Mouse (Mus musculus) frontal cortex, postnatal 14 days (tissue): ENCODE data around the gene Irgm2.
"Not testable (repeated sequence)": the region's sequence is repeated elsewhere in the genome, so short reads cannot be mapped to it uniquely, and the experiment has no call there.

ENCODE experiments used
- DNase-seq, 2 experiments: peaks; one replicate each; pipeline ENCODE4 v3.0.0; 2022; ENCODE audit warnings: low spot score in 2 of 2

Irgm2 gene

DNA sequence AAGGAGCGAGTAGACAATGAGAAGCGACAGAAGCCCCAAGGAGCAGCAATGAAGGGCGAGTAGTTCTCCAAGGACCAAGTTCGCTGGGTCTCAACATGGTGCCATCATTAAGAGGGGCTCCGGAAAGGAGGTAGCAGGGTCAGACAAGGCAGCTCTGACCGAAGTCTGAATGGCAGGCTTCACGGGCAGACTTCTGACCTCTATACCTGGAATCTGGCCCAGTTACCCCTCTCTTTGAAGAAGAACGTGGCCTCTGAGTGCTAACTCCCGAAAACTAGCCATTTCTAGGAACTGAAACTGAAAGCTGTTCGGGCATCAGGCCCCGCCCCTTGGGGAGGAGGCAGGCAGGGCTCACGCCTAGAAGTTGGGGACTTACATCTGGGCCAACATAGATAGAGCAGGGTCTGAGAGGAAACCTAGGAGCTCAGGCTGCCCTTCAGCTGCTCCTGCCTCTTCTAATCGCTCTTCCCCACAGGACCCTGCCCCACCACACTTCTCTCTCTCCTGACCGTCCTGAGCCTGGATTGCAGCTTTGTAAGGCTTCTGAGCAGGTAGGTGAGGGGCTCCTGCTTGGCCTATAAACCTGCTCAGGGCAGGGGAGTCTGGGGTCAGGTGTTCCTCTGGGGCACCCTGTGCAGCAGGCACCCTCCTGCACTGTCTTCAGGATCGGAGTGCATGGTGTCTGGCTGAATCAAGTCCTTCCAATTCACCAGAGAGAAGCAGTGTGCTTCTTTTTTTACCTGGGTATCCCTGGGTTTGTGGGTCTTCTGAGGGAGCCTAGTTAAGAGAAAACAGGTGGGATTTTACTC is at the start of gene Irgm2, which contains the start of gene Igtp:
TSS of gene Irgm2 (plus strand) at position 390 of the 809 bp plus-strand sequence.
TSS of gene Igtp (plus strand) at position 328 of the 809 bp plus-strand sequence.
- DNase-seq = peak; percentile 25 to 26

DNA sequence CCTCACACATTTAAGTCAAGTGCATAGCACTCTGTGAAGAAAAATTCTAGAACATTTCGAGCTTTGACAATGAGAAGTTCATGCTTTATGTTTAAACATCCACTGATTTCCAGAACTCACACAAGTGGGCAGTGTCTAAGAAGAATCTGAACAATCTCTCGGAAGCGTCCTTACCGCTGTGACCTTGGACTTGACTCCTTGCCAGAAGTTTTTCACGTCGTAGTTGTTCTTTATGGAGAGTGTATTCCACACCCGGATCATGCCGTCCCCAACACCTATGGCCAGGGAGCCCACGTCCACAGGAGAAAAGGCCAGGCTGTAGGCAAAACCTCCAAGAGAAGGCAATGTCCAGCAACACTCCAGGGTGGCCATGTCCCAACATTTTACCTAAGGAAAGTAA is 44.0 kb upstream of the Irgm2 start:
- DNase-seq = no peak

GRCm38 (mm10) chr11:58156871-58157270 is 42.5 kb upstream of the Irgm2 start:
- no peak for DNase-seq

DNA sequence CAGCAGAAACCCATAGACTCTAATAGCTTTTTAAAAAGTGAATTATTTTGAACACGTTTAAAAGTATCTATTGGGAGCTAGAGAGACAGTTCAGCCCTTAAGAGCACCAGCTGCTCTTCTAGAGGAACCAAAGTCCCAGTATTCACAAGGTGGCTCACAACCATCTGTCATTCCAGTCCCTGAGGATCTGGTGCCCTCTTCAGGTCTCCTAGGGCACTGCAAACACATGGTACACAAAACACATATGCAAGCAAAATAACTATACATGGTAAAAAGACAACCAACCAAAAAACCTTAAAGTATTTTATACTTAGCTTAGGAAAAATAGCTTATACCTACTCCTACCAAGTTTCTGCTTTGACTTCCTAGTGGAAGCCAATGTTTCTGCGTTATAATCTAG is 34.3 kb upstream of the Irgm2 start:
- DNase-seq = no peak

GRCm38 (mm10) chr11:58167822-58168166 is 31.6 kb upstream of the Irgm2 start:
- DNase-seq = no peak

GRCm38 (mm10) chr11:58168167-58168915 is 31.1 kb upstream of the Irgm2 start, which contains the start of gene Gemin5:
Gene Gemin5, minus strand, starts transcription at chr11:58168539.
- DNase-seq = peak; percentile 68 to 79

- no peak for DNase-seq
Measured at GRCm38 (mm10) chr11:58169666-58170065, 29.8 kb upstream of the Irgm2 start.

DNA sequence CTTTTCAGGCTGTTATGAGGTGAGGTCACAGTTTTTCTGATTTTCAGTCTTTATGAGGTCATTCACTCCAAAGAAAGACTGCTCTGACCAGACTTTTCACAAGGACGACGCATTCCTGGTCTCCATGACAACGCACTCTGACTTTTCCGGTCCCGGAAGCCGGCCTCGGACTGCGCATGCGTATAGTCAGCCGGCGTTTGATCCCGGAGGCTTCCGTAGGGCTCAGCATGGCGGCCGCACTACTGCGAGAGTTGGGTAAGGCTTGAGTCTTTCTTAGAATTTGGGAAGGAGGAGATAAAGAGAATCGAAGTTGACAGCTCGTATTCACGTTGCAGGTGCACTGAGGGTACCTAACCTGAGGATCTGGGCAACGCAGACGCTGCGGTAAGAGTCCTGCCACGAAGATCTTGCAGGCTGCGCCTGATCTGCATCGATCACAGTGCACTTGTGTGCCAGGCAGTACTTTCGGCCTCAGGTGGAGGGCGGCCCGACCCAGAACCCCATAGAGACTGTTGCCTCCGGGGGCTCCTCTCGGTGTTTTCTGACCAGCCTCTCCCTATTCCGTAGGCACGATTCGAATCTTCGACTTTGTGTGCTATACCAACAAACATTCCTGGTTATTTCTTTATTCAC is 27.8 kb upstream of the Irgm2 start, which contains the start of gene Mrpl22:
TSS of gene Mrpl22 (plus strand) at position 203 of the 633 bp plus-strand sequence.
- peak; percentile 89 to 95 for DNase-seq

- DNase-seq = peak; percentile 38 to 69
Measured at GRCm38 (mm10) chr11:58179563-58179962, 19.9 kb upstream of the Irgm2 start.

DNA sequence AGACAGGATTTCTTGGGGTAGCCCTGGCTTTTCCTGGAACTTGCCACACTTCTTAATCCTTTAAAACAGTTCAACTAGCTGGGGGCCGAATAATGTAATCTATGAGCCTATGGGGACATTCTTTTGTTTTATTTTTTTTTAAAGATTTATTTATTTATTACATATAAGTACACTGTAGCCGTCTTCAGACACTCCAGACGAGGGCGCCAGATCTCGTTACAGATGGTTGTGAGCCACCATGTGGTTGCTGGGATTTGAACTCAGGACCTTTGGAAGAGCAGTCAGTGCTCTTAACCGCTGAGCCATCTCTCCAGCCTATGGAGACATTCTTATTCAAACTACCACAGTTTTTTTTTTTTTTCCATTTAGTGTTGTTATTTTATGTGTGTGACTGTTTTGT is 19.4 kb upstream of the Irgm2 start:
- not testable (repeated sequence) for DNase-seq

DNA sequence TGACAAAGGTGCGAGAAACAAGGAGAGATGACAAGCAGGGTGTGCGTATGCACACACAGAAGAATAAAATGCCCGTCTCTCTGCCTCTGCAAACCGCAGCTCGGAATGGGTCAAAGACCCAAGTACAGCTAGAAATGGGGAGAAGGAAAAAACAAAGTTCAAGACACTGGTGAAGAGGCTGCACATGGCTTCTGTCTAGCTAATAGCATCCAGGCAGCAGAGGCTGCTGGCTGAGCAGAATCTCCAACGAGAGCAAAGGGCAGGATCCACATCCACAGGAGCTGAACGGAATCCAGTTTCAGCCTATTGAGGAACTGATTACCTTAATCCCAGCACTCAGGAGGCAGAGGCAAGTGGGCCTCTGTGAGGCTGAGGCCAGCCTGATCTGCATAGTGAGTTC is 18.7 kb upstream of the Irgm2 start:
- DNase-seq = no peak

- DNase-seq = no peak
Measured at GRCm38 (mm10) chr11:58183579-58183978, 15.8 kb upstream of the Irgm2 start.

- no peak for DNase-seq
Measured at GRCm38 (mm10) chr11:58189675-58190074, 9.7 kb upstream of the Irgm2 start.

DNA sequence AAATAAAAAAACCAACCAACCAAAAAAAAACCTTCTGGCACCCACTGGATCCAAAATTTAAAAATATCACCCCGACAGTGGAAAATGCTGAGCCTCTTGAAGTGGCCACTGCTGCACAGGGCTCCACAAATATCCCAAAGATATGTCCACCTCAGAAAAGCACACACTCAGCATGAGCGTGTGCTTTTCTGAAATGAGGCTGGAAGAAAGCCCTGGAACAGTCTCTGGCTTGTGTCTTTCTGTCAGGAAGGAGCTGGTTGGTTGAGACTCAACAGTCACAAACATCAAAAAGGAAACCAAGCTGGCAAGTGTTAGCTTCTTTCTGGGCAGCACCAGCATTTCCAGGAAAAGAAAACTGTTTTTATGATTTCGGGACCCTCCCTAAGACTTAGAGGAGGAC is 6.1 kb upstream of the Irgm2 start:
- DNase-seq = no peak

DNA sequence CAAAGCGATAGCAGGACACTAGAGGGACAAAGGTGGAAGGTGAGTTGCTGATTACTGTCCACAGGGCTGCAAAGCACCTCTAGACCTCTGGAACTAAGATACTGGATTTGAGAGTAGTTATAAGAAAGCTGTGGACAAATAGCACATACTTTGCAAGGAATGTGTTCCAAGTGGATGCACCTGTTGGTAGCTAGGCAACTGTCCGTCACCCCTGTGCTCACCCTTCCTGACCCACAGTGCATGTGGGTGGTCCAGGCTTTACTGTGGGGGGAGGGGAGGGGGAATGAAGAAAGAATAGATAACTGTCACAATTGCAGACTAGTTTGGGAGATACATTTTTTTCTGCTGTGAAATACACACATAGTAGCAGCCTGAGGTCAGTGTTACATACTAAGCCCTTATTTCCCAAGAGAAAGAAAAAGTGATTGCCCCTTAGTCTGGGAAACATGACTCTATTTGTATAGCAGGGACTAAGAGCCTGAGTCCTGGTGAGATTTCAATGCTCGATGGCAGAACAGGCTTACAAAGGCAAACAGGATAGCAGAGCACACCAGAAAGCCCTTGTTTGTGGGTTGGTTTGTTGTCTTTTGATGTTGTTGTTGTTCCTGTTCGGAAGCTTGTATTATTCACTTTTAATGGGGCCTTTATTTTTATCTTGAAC is 5.4 kb upstream of the Irgm2 start:
- no peak for DNase-seq

GRCm38 (mm10) chr11:58198663-58199062 is 755 bp upstream of the Irgm2 start:
- DNase-seq = no peak

GRCm38 (mm10) chr11:58200226-58200625 is 808 bp downstream of the Irgm2 start:
- DNase-seq = no peak

- no peak for DNase-seq
Measured at GRCm38 (mm10) chr11:58201052-58201451, 1.6 kb downstream of the Irgm2 start.

GRCm38 (mm10) chr11:58210321-58210886 is 11.0 kb downstream of the Irgm2 start:
- DNase-seq = no peak

DNA sequence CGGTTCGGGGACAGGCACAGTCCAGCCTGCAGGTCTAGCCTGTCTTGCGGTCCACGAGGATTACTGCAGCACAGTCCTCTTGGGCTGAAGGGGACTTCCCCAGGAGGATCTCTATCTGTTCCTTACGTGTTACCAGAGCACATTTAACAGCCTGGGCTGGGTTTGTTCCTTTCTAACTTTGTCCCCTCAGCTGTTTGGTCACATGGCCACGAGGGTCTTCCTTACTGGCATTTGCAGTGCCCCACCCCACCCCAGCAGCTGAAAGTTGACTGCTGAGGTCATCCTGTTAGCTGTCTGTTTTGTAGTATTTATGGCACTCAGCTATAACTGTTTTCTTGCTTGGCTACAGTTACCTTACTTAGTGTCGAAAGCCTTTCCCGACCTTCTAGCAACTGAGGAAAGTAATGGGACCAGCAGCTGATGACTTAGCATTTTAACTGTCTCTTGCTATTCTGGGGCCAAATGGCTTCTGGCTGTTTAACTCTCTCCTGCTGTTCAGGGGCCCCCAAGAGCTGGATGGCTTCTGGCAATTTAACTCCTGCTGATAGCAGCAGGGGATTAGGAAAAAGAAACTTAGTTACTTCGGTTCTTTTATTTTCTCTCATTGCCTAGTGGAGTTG is 11.8 kb downstream of the Irgm2 start:
- no peak for DNase-seq

GRCm38 (mm10) chr11:58211682-58212067 is 12.3 kb downstream of the Irgm2 start:
- no peak for DNase-seq
